Mouse (Mus musculus) spleen, adult 2 months (tissue): Measurements from ENCODE around the gene Srcin1. TPM values are rescaled to one million over a fixed set of nuclear protein-coding genes. Genes with fewer than 3 reads are reported as not detected.

Experiments used
- DNase-seq, 2 experiments: peaks; one replicate each; pipeline versions ENCODE4 v3.0.0 to v3.0.0-alpha.2; 2012 to 2021; ENCODE audit warnings: low spot score in 2 of 2, low read depth in 1 of 2
- H3K27ac ChIP-seq: fragments of 200-500 bp; 2 replicates; pipeline ENCODE4 v1.5.1; 2012; ENCODE audit warnings: low read length, inconsistent platforms; ENCODE audit not compliant: insufficient read depth
- H3K27me3 ChIP-seq: fragments of 200-500 bp; 2 replicates; pipeline ENCODE4 v1.6.1; 2012; ENCODE audit warnings: mild to moderate bottlenecking, moderate library complexity, low read length, inconsistent platforms; ENCODE audit not compliant: control insufficient read depth, insufficient read depth
- H3K36me3 ChIP-seq: fragments of 200-500 bp; 2 replicates; pipeline ENCODE4 v1.6.1; 2012; ENCODE audit warnings: mild to moderate bottlenecking, low read length, inconsistent platforms; ENCODE audit not compliant: control insufficient read depth, insufficient read depth
- H3K4me1 ChIP-seq: fragments of 200-500 bp; 2 replicates; pipeline ENCODE4 v1.6.1; 2011; ENCODE audit warnings: inconsistent platforms; ENCODE audit not compliant: control insufficient read depth, insufficient read depth, insufficient read length
- H3K4me3 ChIP-seq: fragments of 200-500 bp; 2 replicates; pipeline ENCODE4 v1.5.1; 2011; ENCODE audit warnings: mild to moderate bottlenecking, inconsistent platforms; ENCODE audit not compliant: insufficient read depth, insufficient read length; ENCODE audit errors: extremely low read depth
- CTCF ChIP-seq: fragments of 200-500 bp; IDR thresholded peaks from 2 replicates; pipeline ENCODE4 v1.5.1; 2011; ENCODE audit warnings: mild to moderate bottlenecking, inconsistent platforms; ENCODE audit not compliant: insufficient read depth, insufficient read length, insufficient replicate concordance; ENCODE audit errors: extremely low read depth
- POLR2A ChIP-seq: fragments of 200-500 bp; IDR thresholded peaks from 2 replicates; pipeline ENCODE4 v1.6.1; 2011; ENCODE audit warnings: low read depth, low read length, inconsistent platforms
- WGBS: fragments of 180-500 bp; shearing (Covaris S2); methylation state at CpG from one replicate; pipeline ENCODE4 v1.1.7; 2018; 5-methylcytosine and 5-hydroxymethylcytosine counted together
- polyA plus RNA-seq: library from polyadenylated mRNA; depleted of rRNA; stranded (reverse); fragments of >200 nt; gene quantifications from 2 replicates; pipeline ENCODE4 v1.2.3, GENCODE M21; 2012

The Srcin1 gene
- polyA plus RNA-seq, 1 experiment = 0.13 TPM

DNA sequence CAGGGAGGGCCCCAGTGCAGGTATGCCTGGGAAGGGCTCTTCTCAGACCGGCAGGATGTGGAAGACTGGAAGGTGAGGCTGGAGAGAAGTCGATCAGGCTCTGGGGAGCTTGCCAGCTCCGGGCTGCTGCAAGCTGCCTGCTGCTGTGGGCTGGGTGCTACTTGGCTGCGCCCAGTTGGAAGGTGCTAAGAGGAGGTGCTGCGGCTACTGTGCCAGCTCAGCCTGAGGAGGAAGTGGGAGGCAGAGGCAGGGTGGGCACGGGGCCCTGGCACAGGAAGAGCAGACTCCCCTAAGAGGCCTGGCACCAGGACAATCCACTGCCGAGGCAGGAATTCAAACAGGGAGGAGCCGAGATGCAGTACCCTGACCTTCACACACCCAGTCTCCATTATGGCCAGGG lies 35.1 kb upstream of the Srcin1 start:
- Histone ChIP-seq H3K27ac (no peak overlapping the region), H3K27me3 (no peaks in the 10 kb centered on the region), H3K4me3 (no peak overlapping the region), H3K36me3 (no peaks in the 10 kb centered on the region), H3K4me1 (no peaks in the 10 kb centered on the region)
- TF ChIP-seq POLR2A = no peak
- TF ChIP-seq CTCF = no peak
- 37% methylated on average over 8 of the region's 8 CpGs for WGBS
- no peak for DNase-seq

DNA sequence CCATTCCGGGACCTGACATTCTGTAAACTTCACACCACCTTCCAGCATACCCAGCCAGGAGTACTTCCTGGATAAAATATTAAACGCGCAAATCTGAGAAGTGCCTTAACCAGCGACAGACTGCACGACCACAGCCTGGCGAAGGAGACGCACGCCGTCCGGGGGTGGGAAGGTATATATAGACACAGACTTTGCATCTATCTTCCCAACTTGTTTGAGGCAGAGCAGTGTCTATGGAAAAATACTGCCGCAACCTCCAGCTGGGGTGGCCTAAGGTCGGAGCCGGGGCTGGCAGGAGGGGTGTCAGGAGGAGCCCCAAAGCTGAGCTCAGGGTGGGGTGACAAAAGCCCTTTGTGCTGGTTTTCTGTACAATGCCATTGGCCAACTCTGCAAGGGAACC lies 33.8 kb upstream of the Srcin1 start:
- Histone ChIP-seq H3K4me3 (no peak overlapping the region), H3K4me1 (no peaks in the 10 kb centered on the region), H3K27ac (no peak overlapping the region), H3K36me3 (no peaks in the 10 kb centered on the region), H3K27me3 (no peaks in the 10 kb centered on the region)
- TF ChIP-seq POLR2A (no peak), CTCF (no peak)
- no peak for DNase-seq
- WGBS = 69% methylated on average over 13 of the region's 13 CpGs

DNA sequence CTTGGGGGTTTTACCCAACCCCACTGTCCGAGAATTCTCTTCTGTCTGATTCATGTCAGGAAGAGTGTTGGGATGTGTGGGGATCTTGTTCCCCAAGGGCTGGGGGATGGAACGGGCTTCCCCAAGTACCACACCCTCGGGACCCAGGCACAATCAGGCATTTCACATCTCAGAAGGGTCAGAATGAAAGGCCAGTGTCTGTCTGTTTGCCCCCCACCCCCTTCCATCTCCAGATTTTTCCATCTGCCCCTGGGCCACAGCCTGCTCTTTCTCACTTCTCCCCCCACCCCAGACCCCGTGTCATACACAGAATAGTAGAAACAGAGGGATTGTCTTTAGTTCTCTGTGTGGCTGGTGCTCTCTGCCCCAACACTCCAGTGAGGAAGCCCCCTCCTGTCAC lies 32.9 kb upstream of the Srcin1 start:
- 78% methylated on average over 4 of the region's 4 CpGs for WGBS
- Histone ChIP-seq H3K36me3 (no peaks in the 10 kb centered on the region), H3K4me1 (peaks cover under 1% of the 10 kb centered on the region; the same call in 1 of the 2 replicates), H3K27me3 (no peaks in the 10 kb centered on the region), H3K4me3 (no peak overlapping the region), H3K27ac (no peak overlapping the region)
- no peak for TF ChIP-seq POLR2A
- no peak for TF ChIP-seq CTCF
- DNase-seq = no peak

DNA sequence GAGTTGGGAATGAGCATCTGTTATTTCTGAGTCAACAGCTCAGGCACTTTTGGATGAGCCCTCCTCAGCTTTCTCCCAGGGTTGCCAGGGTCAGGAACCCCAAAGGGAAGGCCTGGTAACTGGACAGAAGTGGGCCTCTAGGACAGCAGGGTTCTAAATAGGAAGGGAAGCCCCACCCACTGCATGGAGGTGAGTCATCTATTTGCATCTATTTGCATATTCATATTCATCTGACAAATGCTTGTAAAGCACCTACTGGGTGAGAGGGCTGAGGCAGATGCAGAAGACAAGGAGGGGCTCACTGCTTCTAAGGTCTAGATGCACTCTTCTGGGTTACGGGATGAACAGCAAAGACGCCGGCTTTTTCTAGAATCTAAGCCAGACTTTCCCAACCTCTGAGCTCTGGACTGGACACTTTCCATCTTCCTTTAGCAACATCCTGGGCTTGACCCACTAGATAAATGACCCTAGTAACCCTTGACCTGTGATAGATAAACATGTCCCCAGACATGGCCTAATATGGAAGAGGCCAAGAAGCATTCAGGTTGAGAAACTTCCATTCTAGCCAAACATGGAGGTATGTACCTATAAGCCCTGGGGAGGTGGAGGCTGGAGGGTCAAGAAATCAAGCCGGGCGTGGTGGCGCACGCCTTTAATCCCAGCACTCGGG lies 31.2 kb upstream of the Srcin1 start:
- H3K27me3 ChIP-seq = no peaks in the 10 kb centered on the region
- H3K4me1 ChIP-seq = peaks cover 3% of the 10 kb centered on the region; the same call in 1 of the 2 replicates
- DNase-seq = no peak
- H3K36me3 ChIP-seq = no peaks in the 10 kb centered on the region
- no peak overlapping the region for H3K27ac ChIP-seq
- TF ChIP-seq CTCF (no peak), POLR2A (no peak)
- no peak overlapping the region for H3K4me3 ChIP-seq
- WGBS = 96% methylated on average over 8 of the region's 8 CpGs

DNA sequence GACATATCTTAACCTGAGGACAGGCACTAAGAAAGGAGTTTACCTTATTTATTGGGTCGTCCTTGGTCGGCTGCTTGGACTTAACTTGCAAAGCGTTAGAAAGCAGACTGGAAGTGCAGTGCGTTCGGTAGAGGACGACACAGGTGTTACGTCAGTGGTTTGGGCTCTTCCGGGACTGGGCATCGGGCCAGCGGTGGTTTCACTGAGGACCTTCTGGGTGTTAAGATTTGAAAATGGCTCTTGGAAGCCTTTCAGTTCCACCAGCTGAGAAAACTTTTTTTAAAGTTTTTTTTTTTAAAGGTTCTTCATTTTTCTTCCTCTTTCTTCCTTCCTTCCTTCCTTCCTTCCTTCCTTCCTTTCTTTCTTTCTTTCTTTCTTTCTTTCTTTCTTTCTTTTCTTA lies 27.9 kb upstream of the Srcin1 start:
- H3K27me3 ChIP-seq = no peaks in the 10 kb centered on the region
- no peak for DNase-seq
- H3K36me3 ChIP-seq = no peaks in the 10 kb centered on the region
- TF ChIP-seq POLR2A (no peak), CTCF (no peak)
- no peak overlapping the region for H3K27ac ChIP-seq
- H3K4me3 ChIP-seq = no peak overlapping the region
- WGBS = 10% methylated on average over 10 of the region's 10 CpGs
- H3K4me1 ChIP-seq = peaks cover 3% of the 10 kb centered on the region; the same call in 1 of the 2 replicates

DNA sequence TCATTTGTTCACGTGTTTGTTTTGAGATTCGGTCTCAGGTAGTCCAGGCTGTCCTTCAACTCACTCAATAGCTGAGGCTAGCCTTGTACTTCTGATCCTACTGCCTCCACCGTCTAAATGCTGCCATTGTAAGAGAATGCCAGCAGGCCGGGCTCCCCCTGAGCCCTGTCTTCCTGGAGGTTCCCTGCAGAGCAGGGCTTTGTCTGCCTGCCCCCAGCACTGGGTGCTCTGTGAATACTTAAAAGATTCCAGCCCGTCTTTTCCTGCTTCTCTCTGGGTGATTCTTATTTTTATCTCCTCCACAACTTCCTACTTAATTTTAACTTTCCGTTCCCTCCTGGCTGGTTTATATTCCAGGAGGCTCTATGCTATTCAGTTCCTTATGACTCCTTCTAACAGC lies 26.2 kb upstream of the Srcin1 start:
- WGBS = 58% methylated on average over 6 of the region's 6 CpGs
- no peak overlapping the region for H3K4me3 ChIP-seq
- no peaks in the 10 kb centered on the region for H3K36me3 ChIP-seq
- H3K4me1 ChIP-seq = peaks cover 3% of the 10 kb centered on the region; the same call in 1 of the 2 replicates
- H3K27ac ChIP-seq = no peak overlapping the region
- H3K27me3 ChIP-seq = no peaks in the 10 kb centered on the region
- TF ChIP-seq CTCF (no peak), POLR2A (no peak)
- no peak for DNase-seq

DNA sequence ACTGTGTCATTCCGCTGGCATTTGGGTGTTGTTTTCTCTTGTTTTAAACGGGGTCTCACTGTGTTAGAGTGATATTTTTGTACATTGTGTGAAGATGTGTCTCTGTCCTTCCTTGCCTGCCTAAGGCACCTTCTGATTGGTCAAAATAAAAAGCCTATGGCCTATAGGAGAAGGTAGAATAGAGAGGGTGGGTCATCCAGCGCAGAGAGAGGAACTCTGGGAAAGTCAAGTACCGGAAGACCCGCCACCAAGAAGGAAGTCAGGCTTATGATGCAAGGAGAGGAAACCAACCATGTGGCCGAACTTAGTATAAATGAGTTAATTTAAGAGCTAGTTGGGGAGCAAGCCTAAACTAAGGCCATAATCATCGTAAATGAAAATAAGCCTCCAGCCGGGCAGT lies 23.1 kb upstream of the Srcin1 start:
- Histone ChIP-seq H3K27me3 (no peaks in the 10 kb centered on the region), H3K27ac (no peak overlapping the region), H3K36me3 (no peaks in the 10 kb centered on the region), H3K4me3 (no peak overlapping the region), H3K4me1 (peaks cover 3% of the 10 kb centered on the region; the same call in 1 of the 2 replicates)
- DNase-seq = no peak
- no peak for TF ChIP-seq POLR2A
- no peak for TF ChIP-seq CTCF
- WGBS = 78% methylated on average over 8 of the region's 8 CpGs
